Mouse (Mus musculus) layer of hippocampus, postnatal 14 days (tissue): ENCODE data around the gene Hip1. TPM values are rescaled to one million over a fixed set of nuclear protein-coding genes. Genes with fewer than 3 reads are reported as not detected.
"Not testable (repeated sequence)": the region's sequence is repeated elsewhere in the genome, so short reads cannot be mapped to it uniquely, and the experiment has no call there.

Experiments used
- DNase-seq, 2 experiments: peaks; one replicate each; pipeline ENCODE4 v3.0.0; 2021 to 2022; ENCODE audit warnings: low spot score in 2 of 2, mixed read lengths in 1 of 2
- total RNA-seq, 2 experiments: library from RNA; stranded (reverse); gene quantifications; 2 replicates each; pipeline ENCODE4 v1.2.3; 2021

The Hip1 gene
- total RNA-seq, 2 experiments from 2014 or later, result 56.1 to 62.6 TPM

DNA sequence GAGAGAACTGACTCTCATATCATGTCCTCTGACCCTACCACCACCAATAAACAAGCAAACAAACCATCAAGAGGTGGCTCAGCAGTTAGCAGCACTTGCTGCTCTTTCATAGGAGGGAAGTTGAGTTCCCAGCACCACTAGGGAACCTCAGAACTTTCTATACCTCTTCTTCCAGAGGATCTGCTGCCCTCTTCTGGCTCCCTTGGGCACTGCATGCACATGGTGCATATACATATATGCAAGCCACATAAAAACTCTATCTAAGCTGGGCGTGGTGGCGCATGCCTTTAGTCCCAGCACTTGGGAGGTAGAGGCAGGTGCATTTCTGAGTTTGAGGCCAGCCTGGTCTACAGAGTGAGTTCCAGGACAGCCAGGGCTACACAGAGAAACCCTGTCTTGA lies 90.7 kb downstream of the Hip1 start:
- no peak for DNase-seq

DNA sequence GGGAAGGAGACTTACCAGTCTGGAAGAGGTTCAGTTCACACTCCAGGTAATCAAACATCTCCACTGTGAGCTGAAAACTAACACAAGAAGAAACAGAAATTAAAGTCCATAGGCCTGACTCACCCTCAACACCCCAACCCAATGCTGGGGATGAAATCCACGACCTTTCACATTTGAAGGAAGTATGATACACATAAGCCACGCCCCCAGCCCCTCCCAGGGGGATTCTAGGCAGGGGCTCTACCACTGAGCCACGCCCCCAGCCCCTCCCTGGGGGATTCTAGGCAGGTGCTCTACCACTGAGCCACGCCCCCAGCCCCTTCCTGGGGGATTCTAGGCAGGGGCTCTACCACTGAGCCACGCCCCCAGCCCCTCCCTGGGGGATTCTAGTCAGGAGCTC lies 93.4 kb downstream of the Hip1 start:
- not testable (repeated sequence) for DNase-seq

DNA sequence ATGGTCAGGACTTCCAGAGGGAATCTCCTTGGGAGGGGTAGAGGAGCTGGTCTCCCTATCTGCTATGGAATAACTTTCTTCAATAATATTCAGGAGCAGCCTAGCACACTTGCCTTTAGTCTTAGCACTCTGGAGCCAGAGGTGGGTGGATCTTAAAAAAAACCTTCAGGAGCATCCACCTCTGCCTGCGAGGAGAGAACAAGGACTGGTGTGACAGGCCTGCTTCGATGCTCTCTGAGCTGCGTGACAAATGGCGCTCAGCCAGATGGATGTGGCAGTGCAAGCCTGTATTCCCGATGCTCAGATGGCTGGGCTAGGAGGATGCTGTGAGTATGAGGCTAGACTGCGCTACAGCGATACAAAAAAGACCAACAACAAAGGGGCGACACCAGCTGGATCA lies 93.8 kb downstream of the Hip1 start:
- no peak for DNase-seq

DNA sequence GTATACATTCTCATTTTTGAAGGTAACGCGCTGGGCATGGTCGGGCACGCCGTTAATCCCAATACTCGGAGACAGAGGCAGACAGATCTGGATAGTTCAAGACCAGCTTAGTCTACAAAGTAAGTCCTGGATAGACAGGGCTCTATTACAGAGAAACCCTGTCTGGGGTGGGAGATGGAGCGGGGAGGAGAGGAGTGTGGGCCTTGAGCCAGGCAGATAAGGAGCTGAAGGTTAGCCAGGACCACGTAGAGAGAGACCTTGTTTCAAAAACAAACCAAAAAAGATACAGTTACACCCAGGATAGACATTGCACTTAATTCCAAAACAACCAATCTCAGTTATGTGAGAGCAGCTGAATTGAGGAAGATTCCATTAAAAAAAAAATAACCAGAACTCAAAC lies 99.2 kb downstream of the Hip1 start:
- no peak for DNase-seq

DNA sequence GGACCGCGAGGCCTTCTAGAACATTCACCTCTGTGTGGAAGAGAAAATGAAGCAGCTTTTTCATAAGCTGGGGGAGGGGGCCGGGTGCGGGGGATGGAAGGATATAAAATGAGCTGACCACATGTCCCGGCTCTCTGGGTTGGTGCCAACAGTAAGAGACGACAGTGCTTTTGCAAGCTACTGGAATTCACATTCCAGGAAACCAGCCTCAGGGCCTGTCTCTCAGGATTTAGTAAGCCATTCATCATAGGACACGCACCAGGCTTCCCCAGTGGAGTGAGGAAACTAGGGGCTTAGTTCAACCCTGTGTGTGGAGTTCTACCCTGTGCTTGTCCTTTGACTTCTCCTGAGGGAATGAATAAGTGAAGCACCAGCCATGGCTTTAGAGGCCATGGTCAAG lies 102.5 kb downstream of the Hip1 start:
- DNase-seq, result no peak

DNA sequence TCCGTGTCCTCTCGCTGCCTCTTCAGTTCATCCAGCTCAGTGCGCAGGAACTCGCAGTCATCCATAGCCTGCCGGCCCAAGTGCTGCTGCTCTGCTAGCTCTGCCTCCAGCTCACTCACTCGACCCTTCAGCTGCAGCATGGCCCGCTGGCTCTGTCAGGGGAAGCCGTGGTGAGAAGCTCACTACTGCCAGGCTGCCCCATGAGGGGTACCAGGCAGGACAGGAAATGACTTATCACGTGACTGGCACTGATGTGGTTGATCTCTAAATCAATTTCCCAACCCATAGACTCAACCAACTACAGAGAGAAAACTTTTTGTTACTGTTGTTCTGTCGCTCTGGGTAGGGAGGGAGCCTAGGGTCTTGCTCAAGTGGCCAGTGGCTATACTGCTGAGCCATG lies 109.9 kb downstream of the Hip1 start:
- no peak for DNase-seq

DNA sequence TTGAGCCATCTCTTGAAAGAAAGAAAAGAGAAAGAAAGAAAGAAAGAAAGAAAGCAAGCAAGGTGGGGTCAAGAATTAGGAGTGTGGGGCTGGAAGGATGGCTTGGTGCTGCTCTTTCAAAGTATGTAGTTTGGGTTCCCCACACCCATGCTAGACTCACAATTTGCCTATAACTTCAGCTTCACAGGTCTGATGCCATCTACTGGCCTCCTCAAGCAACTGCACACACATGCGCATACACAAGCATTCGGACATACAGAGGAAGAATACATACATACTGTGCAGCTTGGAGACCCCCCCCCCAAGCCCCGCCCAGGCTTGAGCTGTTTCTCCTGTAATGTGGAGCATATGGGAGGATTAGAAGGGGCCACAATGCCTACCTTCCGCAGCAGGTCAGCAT lies 111.1 kb downstream of the Hip1 start:
- no peak for DNase-seq

DNA sequence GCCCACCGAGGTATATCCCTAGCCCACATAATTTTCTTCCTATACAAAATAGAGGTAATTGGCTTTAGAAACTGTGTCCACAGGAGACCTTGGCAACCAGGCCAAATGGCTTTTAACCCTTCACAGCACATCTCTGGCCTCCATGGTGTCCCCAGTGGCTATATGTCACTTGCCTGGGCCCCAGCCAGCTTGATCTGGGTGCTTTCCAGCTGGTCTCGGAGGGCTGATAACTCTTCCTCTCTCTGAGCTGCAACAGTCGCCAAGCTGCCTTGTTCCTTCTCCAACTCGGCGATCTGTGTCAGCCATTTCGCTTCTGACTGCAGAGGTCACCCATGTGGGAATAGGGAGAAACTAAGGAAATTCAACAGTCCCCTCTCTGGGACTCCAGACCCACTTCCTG lies 113.8 kb downstream of the Hip1 start:
- no peak for DNase-seq

DNA sequence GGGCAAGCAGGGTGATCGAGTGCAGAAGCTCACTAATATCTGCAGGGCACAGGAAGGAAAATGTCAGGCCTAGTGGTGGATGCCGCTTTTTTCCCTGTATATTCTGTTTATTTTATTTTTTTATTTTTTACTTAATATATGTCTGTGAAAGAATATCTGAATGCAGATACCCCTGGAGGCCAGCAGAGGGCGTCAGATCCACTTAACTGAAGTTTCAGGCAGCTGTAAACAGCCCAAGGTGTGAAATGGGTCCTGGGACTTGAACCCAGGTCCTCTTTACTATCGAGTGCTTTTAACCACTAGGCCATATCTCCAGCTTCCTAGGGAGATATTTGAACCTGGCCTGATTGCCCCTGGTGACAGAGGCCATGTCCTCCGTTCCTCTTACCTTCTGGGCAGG lies 116.1 kb downstream of the Hip1 start:
- DNase-seq, result no peak

DNA sequence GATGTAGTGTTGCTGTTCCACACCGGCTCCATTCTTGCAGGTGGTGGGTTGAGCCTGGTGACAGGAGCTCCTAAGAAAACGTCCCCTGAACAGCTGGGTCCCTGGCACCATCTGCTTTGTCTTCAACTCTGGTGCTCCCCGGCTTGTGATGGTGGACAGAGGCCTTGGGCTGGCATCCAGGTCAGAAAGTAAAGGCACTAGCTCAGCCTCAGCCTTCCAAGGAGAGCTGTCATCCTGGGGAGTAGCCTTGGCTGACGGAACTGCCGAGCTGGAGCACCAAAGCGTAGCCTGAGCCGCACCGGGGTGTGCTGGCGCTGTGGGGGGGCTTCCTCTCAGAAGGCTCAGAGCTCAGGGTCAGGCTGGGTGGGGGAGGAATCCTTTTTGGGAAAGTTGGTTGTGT lies 134.7 kb downstream of the Hip1 start:
- DNase-seq, result no peak

DNA sequence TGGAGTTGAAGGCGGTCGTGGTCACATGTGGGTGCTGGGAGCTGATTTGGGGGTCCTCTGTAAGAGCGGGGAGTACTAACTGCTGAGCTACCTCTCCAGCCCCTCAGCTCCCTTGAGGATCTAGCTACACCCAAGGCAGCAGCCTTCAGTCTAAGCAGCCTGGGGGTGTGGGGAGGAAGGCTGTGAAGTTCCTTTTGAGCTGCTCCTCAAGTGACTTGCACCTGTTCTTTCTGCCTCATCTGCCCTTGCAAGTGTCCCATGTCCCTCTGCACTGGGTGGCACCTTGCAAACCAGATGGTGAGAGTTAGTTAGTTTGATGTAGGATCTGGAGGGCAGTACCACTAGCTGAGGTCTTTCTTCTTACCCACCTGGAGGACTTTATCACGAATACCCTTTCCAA lies 136.8 kb downstream of the Hip1 start:
- DNase-seq, result no peak

DNA sequence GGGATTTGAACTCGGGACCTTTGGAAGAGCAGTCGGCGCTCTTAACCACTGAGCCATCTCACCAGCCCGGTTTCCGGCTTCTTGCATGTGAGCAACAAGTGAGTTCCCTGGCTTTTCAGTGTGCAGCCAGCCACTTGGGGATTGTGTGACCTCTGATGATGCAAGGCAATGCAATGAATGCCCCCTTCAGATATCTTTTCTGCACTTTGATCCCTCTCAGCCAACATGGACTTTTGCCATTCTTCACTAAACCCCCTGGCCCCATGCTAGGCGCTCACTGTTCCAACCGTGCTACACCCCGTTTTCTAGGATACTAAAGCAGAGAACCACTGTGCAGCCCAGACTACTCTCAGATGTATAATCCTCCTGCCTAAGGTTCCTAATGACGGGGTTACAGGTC lies 139.5 kb downstream of the Hip1 start:
- no peak for DNase-seq

DNA sequence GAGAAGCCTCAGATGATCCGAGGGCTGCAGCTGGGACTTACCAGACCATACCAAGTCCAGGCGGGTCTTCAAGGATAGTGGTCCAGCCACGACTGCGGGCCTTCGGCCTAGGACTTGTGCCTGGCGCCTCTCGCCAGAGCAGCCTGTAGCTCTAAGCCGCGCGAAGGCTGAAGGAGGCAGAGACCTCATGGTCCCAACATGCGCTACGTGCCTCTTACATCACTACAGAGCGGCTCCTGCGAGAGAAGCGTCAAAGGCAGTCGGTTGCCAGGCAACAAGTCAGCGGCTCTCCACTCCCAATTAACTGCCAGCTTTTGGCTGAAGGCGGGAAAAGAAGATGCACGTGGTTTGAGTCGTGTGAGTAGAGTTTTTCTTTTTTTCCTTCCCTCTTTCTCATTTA lies 140.3 kb downstream of the Hip1 start:
- DNase-seq, result peak; percentile 41 to 59

DNA sequence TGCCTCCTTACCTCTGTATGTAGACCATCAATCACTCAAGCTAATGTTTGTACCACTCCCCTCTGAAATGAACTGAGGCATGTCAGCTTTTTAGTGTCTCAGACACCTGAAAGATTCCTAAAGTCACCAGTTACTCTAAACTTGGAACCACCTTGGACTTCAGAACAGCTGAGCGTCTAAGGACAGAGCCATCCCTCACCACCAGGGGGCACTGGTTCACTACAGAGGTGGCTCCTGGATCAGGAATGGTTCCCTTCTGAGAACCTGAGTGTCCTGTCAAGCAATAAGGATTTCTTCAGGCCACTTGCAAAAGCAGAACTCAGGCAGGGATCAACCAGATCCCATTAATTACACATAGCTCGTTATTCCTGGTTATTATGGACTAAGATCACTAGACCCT lies 144.7 kb downstream of the Hip1 start:
- peak; percentile 65 to 78 for DNase-seq

DNA sequence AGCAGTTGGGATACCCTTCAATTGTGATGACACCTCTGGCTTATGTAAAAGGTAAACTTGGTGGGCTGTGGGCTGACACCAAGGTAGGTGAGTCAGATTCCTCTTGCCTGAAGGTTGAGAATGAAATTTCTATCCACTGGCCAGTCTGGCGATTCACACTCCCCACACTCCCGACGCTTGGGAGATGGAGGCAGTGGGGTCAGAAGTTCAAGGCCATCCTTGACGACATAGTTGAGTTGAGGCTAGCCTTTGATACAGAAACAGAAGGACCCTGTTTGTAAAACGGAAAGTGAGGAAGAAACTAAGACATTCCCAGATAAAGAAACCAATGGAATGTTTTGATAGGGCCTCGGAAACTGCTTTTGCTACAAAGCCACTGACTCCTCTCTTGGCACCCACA lies 145.5 kb downstream of the Hip1 start:
- no peak for DNase-seq

DNA sequence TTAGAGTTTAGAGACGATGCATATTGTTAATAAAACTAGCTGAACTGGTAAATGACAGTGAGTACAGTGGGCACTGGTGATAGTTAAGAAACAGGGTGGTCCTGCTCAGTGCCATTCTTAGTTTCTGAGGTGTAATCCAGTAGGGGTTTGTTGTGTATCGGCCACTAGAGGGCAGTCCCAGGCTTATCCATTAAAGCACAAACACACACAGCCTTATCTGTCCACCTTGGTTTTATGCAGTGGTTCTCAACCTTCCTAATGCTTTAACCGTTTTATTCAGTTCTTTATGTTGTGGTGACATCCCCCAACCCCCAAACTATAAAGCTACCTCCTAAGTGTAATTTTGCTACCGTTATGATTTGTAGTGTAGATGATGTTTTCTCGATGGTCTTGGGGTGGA lies 149.1 kb downstream of the Hip1 start:
- DNase-seq, result peak in 1 of 2 experiments; percentile 54

DNA sequence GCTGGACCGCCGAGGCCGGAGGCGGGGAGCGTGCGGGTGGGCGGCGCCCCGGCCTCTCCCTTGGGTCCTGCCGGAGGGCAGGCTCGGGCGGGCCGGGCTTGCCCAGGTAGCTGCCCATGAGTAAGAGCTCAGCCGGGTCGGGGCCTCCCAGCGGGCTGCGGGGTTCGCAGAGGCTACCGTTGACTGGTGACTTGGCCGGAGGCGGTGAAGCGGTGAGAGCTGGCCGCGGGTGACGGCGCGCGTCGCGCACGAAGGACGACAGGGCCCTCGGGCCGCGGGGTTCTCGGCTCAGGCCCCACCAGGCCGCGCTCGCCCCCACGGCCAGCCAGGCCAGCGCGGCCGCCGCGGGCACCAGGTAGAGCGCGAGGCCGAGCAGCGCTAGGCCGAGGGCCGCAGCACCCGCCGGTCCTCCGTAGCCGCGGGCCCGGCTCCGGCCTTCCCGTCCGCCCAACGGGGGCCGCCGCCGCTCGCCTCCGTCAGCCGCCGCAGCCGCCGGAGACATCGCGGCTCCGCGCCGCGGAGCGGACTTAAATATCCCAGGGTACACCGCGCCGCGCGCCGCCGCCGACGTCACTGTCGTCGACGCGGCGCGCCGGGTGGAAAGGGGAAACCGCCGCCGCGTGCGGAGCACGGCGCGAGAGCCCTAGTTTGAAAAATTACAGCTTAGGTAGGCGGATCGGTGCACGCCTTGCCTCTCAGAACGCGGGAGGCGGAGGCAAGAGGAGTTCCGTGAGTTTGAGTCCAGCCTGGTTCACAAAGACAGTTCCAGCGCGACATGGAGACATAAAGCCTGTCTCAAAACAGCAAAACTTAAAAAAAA lies 150.7 kb downstream of the Hip1 start, which contains the start of gene Pom121:
Gene Pom121, minus strand, starts transcription at position 543 of the 820 bp plus-strand sequence.
- peak; percentile 75 to 77 for DNase-seq

DNA sequence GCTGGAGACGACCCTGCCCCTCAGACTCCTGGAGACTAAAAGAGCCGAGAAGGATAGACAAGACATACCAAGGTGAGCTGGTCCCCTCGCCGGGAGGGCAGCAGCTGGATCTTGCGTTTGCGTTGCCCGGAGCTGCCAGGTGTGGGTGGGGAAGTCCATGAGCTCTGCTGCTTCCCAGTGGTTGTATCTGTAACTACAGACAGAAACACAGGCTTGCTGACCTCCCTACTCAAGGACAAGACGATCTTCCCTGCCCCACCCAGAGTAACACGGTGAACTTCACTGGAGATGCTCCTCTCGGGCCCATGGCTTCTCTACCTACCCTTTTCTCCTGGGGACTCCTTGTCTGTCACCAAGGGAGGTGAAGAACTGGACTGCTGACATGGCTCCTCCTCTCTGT lies 161.1 kb downstream of the Hip1 start:
- no peak for DNase-seq

DNA sequence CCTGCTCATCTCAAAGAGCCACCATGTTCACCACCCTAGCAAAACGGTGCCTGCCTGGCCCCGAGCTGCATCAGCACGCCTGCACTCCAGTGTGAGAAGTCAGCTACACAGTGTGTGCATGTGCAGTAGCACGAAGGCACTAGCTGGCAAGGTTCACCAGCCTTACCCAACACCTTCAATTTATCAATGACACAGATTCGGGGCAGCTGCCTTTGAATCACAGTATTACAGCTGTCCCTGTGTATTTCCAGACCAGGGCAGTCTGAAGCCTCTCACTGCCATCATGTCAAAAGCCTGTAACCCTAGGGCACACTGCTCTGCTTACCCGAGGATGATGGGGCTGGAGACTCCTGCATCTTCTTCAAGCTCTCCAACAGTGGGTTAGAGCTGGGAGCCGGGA lies 162.2 kb downstream of the Hip1 start:
- DNase-seq, result no peak

DNA sequence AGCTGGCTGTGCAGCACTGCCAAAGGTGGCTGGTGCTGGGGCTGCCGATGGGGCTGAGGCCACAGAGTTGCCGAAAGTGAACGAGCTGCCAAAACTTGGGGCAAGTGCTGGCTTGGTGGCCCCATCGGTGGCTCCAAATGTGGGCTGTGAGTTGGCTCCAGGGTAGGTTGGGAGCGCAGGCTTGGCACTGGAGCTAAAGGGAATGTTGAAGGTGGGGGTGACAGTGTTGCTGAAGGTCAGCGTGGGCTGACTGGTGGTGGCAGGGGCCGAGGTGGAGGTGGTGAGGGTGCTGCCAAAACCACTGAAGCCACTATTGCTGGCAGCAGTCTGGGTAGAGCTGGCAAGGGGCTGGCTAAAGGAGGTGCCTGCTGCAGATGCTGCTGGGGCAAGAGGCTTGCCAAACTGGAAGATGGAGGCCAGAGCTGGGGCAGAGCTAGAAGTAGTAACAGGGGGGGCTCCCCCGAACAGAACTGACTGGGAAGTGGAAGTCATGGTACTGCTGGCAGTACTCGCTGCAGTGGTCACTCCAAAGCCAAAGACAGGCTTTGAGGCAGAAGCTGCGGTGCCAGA lies 163.5 kb downstream of the Hip1 start:
- no peak for DNase-seq

DNA sequence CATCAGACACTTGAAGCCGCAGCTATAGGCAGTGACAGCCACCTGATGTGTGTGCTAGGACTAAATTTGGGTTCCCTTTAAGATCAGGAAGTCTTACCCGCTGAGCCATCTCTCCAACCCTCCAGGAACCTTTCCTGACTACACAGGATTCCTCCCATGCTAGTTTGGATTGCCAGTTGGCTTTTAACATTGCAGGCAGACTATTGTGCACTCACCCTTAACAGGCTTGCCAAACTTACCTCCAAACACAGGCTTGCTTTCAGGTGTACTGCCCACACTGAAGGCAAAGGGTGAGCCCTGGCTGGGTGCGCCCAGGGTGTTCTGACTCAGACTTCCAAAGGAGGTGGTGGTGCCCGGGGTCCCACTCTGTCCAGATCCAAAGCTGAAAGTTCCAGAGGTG lies 164.2 kb downstream of the Hip1 start:
- DNase-seq, result no peak

DNA sequence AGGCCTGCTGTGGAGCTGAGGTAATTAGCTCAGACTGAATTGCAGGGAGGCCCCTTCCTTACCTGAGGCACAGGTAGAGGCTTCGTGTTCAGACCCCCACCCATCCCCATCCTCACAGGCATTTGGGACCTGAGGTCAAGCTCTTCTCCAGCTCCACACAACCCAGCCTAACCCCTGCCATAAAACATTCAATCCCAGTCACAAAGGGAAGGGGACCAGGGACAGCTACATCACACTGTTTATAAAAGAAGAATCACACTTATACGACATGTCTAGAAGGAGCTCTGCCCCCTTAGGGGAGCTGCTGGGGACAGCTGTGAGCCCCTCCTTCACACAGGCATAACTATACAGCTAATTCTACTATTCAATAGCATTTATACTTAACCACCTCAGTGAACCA lies 168.6 kb downstream of the Hip1 start:
- DNase-seq, result no peak

DNA sequence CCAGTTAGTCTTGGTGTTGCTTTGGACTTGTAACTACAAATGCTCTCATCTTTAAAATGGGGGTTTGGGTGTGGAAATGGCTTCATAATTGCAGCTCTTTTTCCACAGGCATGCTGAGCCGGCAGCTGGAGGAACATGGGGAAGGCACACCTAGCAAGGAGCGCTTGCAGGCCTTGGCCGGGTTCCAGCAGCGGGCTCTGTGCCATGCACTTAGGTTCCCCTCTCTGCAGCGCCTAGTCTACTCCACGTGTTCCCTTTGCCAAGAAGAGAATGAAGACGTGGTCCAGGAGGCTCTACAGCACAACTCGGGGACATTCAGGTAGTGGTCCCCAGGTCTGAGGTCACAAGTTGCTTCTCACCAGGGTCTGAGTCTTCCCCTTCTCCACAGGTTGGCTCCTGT lies 169.8 kb downstream of the Hip1 start:
- DNase-seq, result no peak
